Mouse (Mus musculus) kidney, postnatal 36 days (tissue): ENCODE results near the gene Slc9b1.

Experiments
- DNase-seq, 2 experiments: peaks; one replicate each; pipeline ENCODE4 v3.0.0; 2021 to 2022; ENCODE audit warnings: mixed read lengths in 2 of 2

Gene Slc9b1

DNA sequence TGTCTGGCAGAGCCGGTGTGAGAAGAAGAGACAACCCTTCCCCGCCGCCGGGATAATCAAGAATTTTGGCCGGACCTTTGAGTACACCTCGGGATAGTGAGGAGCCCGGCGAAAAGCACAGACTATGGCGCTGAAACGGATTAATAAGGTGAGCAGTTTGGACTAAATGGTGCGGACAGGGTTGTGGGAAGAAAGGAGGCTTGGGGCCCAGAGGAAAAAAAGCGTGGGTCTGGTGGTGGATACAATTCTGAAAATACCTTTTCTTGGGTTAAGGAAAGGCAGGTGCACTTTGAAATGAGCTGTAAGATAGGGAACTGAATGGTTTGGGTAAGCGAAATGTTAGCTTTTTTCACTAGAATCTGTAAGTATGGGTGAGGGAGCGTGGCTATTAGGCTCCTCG is 91.8 kb downstream of the Slc9b1 start:
- no peak for DNase-seq

DNA sequence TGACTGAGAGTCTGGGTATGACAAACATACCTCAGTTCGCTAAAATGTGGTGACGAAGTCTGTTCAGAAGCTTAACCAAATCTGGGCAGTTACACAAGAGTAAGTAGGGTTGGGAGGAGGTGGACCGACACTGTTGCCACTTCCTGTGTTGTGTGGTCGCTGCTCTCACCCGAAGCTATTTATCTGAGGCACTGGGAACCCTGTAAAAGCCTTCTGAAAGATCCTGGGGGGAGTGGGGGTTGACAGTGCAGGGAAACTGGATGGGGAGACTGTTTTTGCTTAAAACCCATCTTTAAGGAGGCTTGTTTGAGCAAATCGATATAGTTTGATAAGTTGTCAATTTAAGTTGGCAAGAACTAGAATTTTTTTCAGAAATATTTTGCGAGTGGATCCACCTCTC is 92.4 kb downstream of the Slc9b1 start:
- DNase-seq: peak; percentile 27 to 44

DNA sequence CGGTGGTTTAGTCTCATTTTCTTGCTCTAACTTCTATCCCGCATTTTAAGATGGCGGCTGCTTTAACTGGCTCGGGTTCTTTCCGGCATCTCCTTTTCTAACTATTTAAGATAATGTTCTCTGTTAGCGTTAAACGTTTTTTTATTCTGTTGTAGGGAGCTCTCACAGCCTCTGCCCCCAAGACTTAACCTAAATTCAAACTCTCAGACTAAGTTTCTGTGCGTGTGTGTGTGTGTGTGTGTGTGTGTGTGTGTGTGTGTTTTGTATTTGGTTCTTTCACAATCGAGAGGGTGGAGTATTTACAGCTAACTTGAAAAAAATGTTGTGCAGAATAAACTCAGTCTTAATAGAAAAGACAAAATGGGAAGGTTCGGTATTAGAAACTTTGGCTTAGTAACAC is 92.8 kb downstream of the Slc9b1 start:
- no peak for DNase-seq

DNA sequence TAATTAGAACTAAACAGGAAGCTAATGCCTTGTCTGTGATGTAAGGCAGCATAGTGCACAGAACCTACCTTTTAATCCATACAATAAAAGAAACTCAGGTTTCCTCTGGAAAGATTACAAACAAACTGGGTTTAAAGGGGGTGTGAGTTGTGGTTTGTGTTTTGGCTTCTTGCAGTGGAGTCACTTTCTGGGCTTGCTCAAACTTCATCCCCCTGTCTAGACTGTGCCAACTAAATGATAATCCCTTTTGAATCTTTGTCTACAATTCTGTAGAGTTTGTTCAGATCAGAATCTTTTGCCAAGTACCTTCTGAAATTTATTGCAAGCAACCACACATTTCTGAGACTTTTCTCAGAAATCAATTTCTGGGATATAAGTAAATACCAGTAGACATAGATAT is 97.1 kb downstream of the Slc9b1 start:
- no peak for DNase-seq
